Mouse (Mus musculus) thymus, adult 2 months (tissue): Measurements from ENCODE around the gene Rad51b.

Experiments used
- CTCF ChIP-seq: fragments of 200-500 bp; IDR thresholded peaks from 2 replicates; pipeline ENCODE4 v1.5.1; 2012; ENCODE audit warnings: mild to moderate bottlenecking, control low read depth, low read length, moderate library complexity, borderline replicate concordance; ENCODE audit not compliant: control insufficient read depth, poor library complexity, insufficient read depth; ENCODE audit errors: extremely low read depth
- POLR2A ChIP-seq: fragments of 200-500 bp; IDR thresholded peaks from 2 replicates; pipeline ENCODE4 v1.6.1; 2012; ENCODE audit warnings: mild to moderate bottlenecking, low read length, control low read depth, moderate library complexity; ENCODE audit not compliant: control insufficient read depth, poor library complexity, insufficient read depth; ENCODE audit errors: extremely low read depth

DNA sequence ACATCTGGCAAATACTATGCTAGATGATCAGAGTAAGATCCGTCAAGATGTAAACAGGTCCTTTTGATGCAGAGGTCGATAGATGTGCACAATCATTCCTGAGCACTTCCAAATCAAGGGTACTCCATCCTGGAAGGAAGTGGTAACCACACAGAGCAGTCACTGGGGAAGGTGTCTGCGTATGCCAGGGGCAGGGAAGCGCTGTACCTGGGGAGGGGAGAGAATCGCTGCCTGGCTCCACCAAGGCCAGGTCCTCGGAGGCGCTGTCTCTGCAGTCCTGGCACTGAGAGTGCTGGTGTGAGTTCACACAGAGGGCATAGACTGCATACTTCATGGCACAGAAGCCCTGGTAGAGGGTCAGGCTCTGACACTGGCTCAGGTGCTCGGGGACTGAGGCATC, 14.5 kb upstream of the Rad51b start:
- no peak for TF ChIP-seq CTCF
- TF ChIP-seq POLR2A: no peak
